Mouse (Mus musculus): ENCODE data around the gene Efl1. TPM values are rescaled to one million over a fixed set of nuclear protein-coding genes. Genes with fewer than 3 reads are reported as not detected.

Gene Efl1
- polyA plus RNA-seq, 1 experiment from 2014 or later: 20.8 TPM

DNA sequence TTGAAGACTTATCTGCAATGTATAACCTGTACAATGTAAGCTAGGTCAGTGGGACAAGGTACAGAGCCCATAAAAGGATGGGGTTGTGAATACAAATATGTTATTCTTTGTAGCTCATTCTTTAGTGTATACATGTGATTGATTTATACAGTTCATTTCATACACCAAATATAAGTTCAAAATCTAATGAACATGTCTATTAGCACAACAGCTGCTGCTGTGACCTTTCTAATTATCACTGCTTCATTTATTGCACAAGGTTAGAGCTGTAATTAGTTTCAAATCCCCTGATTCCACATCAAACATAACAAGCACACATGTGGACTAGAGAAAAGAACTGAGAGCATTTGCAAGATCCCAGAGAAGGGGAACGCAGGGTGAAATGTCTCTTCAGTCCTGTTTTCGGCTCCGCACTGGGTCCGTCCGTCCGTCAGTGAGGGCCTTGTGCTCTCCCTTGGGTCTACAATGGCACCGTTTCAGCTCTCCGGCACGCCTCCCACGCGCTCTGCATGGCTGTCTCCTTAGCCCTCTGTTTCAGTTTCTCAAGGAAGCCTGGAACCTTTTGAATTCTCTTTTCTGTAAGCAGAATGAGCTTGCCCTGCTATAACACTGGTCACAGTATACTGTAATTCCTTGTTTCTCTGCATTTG, 94.8 kb downstream of the Efl1 start:
- no peaks in the 10 kb centered on the region; the same call in 1 of the 2 replicates for H3K4me1 ChIP-seq (ENCODE audit: control insufficient read depth, insufficient read depth, low read length)
- no peak for DNase-seq (ENCODE audit: low spot score, missing footprints)
- H3K27ac ChIP-seq (ENCODE audit: low read depth, low read length): no peak overlapping the region
- H3K9me3 ChIP-seq (ENCODE audit: control insufficient read depth, low read length): no peaks in the 10 kb centered on the region
- 87% methylated on average over 11 of the region's 11 CpGs for WGBS
- H3K4me2 ChIP-seq: no peak overlapping the region
- no peaks in the 10 kb centered on the region for H3K36me3 ChIP-seq (ENCODE audit: control insufficient read depth, insufficient read depth, low read length)
- H3K27me3 ChIP-seq (ENCODE audit: control insufficient read depth, insufficient read depth, low read length): no peaks in the 10 kb centered on the region
- no peak overlapping the region for H3K9ac ChIP-seq (ENCODE audit: low read length)
- no peak overlapping the region for H3K4me3 ChIP-seq (ENCODE audit: low read depth, low read length)
- no peak for ATAC-seq (ENCODE audit: low FRiP score)

DNA sequence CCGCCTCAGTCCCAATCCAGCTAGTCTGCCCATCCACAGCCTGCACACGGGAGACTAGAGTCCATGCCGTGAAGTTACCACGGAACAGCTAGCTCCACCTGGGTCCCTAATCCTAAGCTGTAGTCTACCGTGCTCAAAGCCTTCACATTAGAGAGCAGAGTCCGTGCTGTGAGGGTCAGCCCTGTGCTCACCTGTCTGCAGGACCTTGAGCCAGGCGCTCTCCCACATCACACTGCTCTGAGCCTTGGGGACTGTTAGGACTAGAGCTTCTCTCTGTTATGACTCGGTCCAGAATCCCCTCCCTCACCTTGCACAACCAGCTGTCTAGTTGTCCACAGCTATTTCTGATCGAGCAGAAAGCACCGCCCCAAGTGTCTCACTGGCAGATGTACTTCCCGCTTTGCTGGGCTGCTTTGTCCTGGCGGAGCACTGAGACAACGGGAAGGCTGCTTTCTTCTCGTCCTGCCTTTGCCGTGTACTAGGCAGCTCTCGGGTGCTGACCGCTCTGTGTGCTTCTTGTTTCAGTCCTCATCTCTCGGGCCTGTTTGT, 95.8 kb downstream of the Efl1 start:
- no peaks in the 10 kb centered on the region; the same call in 1 of the 2 replicates for H3K4me1 ChIP-seq (ENCODE audit: control insufficient read depth, insufficient read depth, low read length)
- H3K9me3 ChIP-seq (ENCODE audit: control insufficient read depth, low read length): no peaks in the 10 kb centered on the region
- no peaks in the 10 kb centered on the region for H3K36me3 ChIP-seq (ENCODE audit: control insufficient read depth, insufficient read depth, low read length)
- no peak overlapping the region for H3K9ac ChIP-seq (ENCODE audit: low read length)
- H3K4me2 ChIP-seq: no peak overlapping the region
- DNase-seq (ENCODE audit: low spot score, missing footprints) (no peak), ATAC-seq (ENCODE audit: low FRiP score) (no peak)
- H3K27me3 ChIP-seq (ENCODE audit: control insufficient read depth, insufficient read depth, low read length): no peaks in the 10 kb centered on the region
- no peak overlapping the region for H3K27ac ChIP-seq (ENCODE audit: low read depth, low read length)
- 85% methylated on average over 18 of the region's 18 CpGs for WGBS
- no peak overlapping the region for H3K4me3 ChIP-seq (ENCODE audit: low read depth, low read length)

GRCm38 (mm10) chr7:82748812-82749211, 100.4 kb downstream of the Efl1 start:
- H3K4me2 ChIP-seq: no peak overlapping the region
- H3K4me3 ChIP-seq (ENCODE audit: low read depth, low read length): no peak overlapping the region
- 83% methylated on average over 2 of the region's 2 CpGs for WGBS
- no peaks in the 10 kb centered on the region for H3K9me3 ChIP-seq (ENCODE audit: control insufficient read depth, low read length)
- no peaks in the 10 kb centered on the region for H3K36me3 ChIP-seq (ENCODE audit: control insufficient read depth, insufficient read depth, low read length)
- DNase-seq (ENCODE audit: low spot score, missing footprints) (no peak), ATAC-seq (ENCODE audit: low FRiP score) (no peak)
- H3K27me3 ChIP-seq (ENCODE audit: control insufficient read depth, insufficient read depth, low read length): no peaks in the 10 kb centered on the region
- no peak overlapping the region for H3K9ac ChIP-seq (ENCODE audit: low read length)
- no peak overlapping the region for H3K27ac ChIP-seq (ENCODE audit: low read depth, low read length)
- no peaks in the 10 kb centered on the region; the same call in 1 of the 2 replicates for H3K4me1 ChIP-seq (ENCODE audit: control insufficient read depth, insufficient read depth, low read length)

DNA sequence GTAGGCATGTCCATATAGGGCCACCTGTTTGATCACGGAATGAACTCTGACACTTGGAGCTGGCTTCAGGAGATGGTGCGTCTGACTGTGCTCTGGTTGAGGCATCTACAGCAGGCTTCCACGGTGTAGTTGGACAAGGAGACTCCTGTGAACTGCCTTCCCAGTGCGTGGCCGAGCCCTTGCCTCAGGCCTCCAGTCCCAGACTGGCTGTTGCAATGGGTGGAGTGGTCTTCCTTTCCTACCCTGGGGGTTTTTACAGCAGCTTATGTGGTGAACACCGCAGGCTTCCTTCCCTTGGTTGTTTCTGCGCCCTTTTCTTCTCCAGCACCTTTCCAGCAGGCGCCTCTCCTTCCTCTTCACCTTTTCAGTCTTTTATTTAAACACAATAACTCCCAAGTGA, 100.8 kb downstream of the Efl1 start:
- WGBS: 89% methylated on average over 8 of the region's 8 CpGs
- no peaks in the 10 kb centered on the region for H3K36me3 ChIP-seq (ENCODE audit: control insufficient read depth, insufficient read depth, low read length)
- no peaks in the 10 kb centered on the region; the same call in 1 of the 2 replicates for H3K4me1 ChIP-seq (ENCODE audit: control insufficient read depth, insufficient read depth, low read length)
- no peak for DNase-seq (ENCODE audit: low spot score, missing footprints)
- ATAC-seq (ENCODE audit: low FRiP score): no peak
- no peak overlapping the region for H3K4me3 ChIP-seq (ENCODE audit: low read depth, low read length)
- no peaks in the 10 kb centered on the region for H3K9me3 ChIP-seq (ENCODE audit: control insufficient read depth, low read length)
- no peak overlapping the region for H3K27ac ChIP-seq (ENCODE audit: low read depth, low read length)
- H3K27me3 ChIP-seq (ENCODE audit: control insufficient read depth, insufficient read depth, low read length): no peaks in the 10 kb centered on the region
- H3K4me2 ChIP-seq: no peak overlapping the region
- no peak overlapping the region for H3K9ac ChIP-seq (ENCODE audit: low read length)

GRCm38 (mm10) chr7:82752171-82753085, 104.0 kb downstream of the Efl1 start:
- WGBS: 72% methylated on average over 8 of the region's 8 CpGs
- Histone ChIP-seq H3K36me3 (ENCODE audit: control insufficient read depth, insufficient read depth, low read length) (no peaks in the 10 kb centered on the region), H3K27ac (ENCODE audit: low read depth, low read length) (no peak overlapping the region), H3K4me2 (no peak overlapping the region), H3K4me3 (ENCODE audit: low read depth, low read length) (no peak overlapping the region), H3K27me3 (ENCODE audit: control insufficient read depth, insufficient read depth, low read length) (no peaks in the 10 kb centered on the region), H3K9ac (ENCODE audit: low read length) (no peak overlapping the region), H3K9me3 (ENCODE audit: control insufficient read depth, low read length) (no peaks in the 10 kb centered on the region), H3K4me1 (ENCODE audit: control insufficient read depth, insufficient read depth, low read length) (no peaks in the 10 kb centered on the region; the same call in none of the 2 replicates)
- no peak for ATAC-seq (ENCODE audit: low FRiP score)
- DNase-seq (ENCODE audit: low spot score, missing footprints): no peak

DNA sequence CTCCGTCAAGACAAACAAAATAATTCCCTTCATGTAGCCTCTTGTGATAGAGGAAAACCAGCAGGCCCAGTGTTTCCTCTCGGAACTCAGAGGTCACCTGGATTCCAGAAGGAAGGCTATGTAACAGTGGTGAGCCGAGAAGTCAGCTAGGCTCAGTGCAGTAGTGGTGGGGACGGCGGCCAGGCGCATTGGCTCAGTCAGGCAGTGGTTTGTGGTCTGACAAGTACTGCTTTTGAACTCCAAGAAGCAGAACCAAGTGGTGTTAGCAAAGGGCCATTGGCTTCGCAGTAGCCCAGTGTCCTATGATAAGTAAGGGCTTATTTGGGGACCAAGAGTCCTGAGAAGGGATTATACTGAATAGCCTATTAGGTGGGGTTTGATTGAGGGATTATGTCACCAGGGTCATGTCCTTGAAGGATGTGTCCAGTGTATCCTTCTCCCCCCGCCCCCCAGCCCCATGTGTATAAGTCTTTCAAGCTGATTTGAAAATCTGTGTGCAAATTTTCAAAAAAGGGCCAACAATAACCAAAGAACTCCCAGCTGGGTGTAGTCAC, 107.3 kb downstream of the Efl1 start:
- 79% methylated on average over 8 of the region's 8 CpGs for WGBS
- Histone ChIP-seq H3K9ac (ENCODE audit: low read length) (no peak overlapping the region), H3K4me1 (ENCODE audit: control insufficient read depth, insufficient read depth, low read length) (no peaks in the 10 kb centered on the region; the same call in none of the 2 replicates), H3K27ac (ENCODE audit: low read depth, low read length) (no peak overlapping the region), H3K9me3 (ENCODE audit: control insufficient read depth, low read length) (no peaks in the 10 kb centered on the region), H3K4me3 (ENCODE audit: low read depth, low read length) (no peak overlapping the region), H3K36me3 (ENCODE audit: control insufficient read depth, insufficient read depth, low read length) (no peaks in the 10 kb centered on the region), H3K27me3 (ENCODE audit: control insufficient read depth, insufficient read depth, low read length) (no peaks in the 10 kb centered on the region), H3K4me2 (no peak overlapping the region)
- DNase-seq (ENCODE audit: low spot score, missing footprints): no peak
- ATAC-seq (ENCODE audit: low FRiP score): no peak

- ATAC-seq (ENCODE audit: low FRiP score) (no peak), DNase-seq (ENCODE audit: low spot score, missing footprints) (no peak)
- WGBS: 94% methylated on average over 4 of the region's 4 CpGs
- Histone ChIP-seq H3K4me2 (no peak overlapping the region), H3K9ac (ENCODE audit: low read length) (no peak overlapping the region), H3K4me3 (ENCODE audit: low read depth, low read length) (no peak overlapping the region), H3K4me1 (ENCODE audit: control insufficient read depth, insufficient read depth, low read length) (no peaks in the 10 kb centered on the region; the same call in 1 of the 2 replicates), H3K9me3 (ENCODE audit: control insufficient read depth, low read length) (no peaks in the 10 kb centered on the region), H3K27ac (ENCODE audit: low read depth, low read length) (no peak overlapping the region), H3K27me3 (ENCODE audit: control insufficient read depth, insufficient read depth, low read length) (no peaks in the 10 kb centered on the region), H3K36me3 (ENCODE audit: control insufficient read depth, insufficient read depth, low read length) (peaks cover 7% of the 10 kb centered on the region)
Observed at GRCm38 (mm10) chr7:82758521-82758920, 110.1 kb downstream of the Efl1 start.

DNA sequence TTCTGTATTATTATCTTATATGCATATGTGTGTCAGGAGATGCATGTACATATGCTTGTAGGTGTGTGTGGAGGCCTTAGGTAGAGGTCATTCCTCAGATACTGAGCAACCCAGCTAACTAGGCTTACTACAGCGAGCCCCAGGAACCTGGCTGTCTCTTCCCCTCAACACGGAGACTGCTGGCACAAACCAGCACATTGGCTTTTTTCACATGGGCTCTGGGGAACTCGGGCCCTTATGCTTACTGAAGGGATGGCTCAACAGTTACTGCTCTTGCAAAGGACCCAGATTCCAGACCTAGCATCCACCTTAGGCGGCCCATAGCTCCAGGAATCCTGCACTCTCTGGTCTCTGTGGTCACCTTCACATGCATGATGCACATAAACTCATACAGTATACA, 110.7 kb downstream of the Efl1 start:
- Histone ChIP-seq H3K4me3 (ENCODE audit: low read depth, low read length) (no peak overlapping the region), H3K4me1 (ENCODE audit: control insufficient read depth, insufficient read depth, low read length) (no peaks in the 10 kb centered on the region; the same call in 1 of the 2 replicates), H3K9me3 (ENCODE audit: control insufficient read depth, low read length) (no peaks in the 10 kb centered on the region), H3K27me3 (ENCODE audit: control insufficient read depth, insufficient read depth, low read length) (no peaks in the 10 kb centered on the region), H3K4me2 (no peak overlapping the region), H3K9ac (ENCODE audit: low read length) (no peak overlapping the region), H3K27ac (ENCODE audit: low read depth, low read length) (no peak overlapping the region), H3K36me3 (ENCODE audit: control insufficient read depth, insufficient read depth, low read length) (peaks cover 7% of the 10 kb centered on the region)
- DNase-seq (ENCODE audit: low spot score, missing footprints) (no peak), ATAC-seq (ENCODE audit: low FRiP score) (no peak)
- 88% methylated on average over 4 of the region's 4 CpGs for WGBS

All from midbrain, embryonic 11.5 days (tissue).